Mouse (Mus musculus) naive thymus-derived CD4-positive, alpha-beta T cell, adult 2 months (primary cell): ENCODE measurements around the gene Olfr1294.

Experiments
- DNase-seq: peaks from one replicate; pipeline ENCODE4 v3.0.0-alpha.2; 2011; ENCODE audit warnings: low read depth

Olfr1294 gene

DNA sequence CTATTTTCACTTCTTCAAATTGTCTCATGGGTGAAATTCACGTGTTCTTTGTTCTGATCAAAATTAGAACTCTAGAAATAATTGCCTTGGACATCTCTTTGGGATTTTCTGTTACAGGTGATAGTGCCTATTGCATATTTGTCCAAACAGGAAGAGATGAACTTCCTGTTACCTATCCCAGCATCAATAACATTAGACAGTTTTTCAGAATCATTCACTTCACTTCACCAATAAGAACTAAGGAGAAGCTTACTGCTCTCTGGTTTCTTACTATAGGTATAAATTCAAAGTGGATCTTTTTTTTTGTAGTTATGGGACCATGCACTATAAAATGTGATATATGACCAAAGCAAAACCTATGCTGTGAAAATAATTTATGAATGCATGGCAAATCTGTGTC lies at the start of gene Olfr1294:
Gene Olfr1294 (minus strand): TSS at position 101 of the 400 bp plus-strand sequence.
- DNase-seq, result no peak

DNA sequence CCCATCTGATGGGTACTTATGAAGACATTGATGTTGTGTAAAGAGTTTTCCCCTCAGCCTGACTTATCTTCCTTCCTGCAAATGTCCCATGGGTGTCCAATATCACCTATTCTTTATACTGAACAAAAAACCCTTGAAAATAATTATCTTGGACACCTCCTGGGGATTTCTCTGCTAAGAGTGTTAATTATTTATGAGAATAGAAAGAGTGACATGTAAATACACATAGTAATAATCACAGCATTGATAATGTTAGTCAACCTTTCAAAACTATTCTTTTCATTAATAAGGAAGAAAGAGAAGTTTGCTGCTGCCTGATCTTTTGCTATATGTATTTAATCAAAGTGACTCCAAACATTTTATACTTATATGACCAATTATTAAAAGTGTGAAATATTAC lies 29.5 kb upstream of the Olfr1294 start, which contains the start of gene Olfr1295:
Gene Olfr1295 (minus strand): TSS at position 101 of the 400 bp plus-strand sequence.
- DNase-seq, result no peak

DNA sequence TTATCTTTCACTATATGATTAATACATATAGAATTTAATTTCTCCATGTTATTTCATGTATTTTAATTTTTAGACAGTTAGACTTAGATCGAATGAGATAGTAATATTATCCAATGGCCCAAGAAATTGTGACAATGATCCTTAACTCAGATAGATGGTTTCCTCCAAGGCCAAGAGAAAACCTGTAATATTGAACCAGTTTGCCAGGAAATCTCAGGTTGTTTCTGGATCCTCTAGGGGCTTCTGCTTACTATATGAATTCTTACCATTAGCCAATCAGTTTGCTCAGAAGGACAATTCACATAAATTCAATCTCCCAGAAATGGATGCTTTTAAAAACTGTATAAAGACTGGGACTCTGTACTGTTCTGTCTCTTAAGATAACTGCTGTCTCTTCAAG lies 15.2 kb downstream of the Olfr1294 start, which contains the start of gene Olfr1293-ps:
Gene Olfr1293-ps (plus strand): TSS at position 301 of the 400 bp plus-strand sequence.
- DNase-seq, result no peak

DNA sequence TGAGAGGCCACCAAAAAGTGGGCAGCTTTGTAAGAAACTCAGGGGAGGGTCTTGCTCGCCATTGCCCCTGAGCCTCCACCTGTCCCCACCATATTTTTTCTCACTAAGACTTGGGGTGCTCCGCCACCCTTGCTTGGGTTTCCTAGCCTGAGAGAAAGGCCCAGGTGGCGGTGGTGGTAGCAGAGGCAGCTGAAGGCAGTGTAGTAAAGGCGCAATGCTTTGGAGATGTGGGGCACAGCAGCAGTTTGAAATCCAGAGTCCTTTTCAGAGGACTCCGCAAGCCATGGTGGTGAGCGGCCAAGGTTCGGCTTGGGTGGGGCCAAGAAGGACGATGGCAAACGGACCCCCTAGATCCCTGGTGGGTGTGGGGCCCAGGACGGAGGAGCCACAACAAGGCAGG lies 22.6 kb downstream of the Olfr1294 start:
- DNase-seq, result no peak

DNA sequence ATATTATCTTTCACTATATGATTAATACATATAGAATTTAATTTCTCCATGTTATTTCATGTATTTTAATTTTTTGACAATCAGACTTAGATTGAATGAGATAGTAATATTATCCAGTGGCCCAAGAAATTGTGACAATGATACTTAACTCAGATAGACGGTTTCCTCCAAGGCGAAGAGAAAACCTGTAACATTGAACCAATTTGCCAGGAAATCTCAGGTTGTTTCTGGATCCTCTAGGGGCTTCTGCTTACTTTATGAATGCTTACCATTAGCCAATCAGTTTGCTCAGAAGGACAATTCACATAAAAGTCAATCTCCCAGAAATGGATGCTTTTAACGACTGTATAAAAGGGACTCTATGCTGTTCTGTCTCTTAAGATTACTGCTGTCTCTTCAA lies 43.2 kb downstream of the Olfr1294 start, which contains the start of gene Olfr1291-ps1:
Gene Olfr1291-ps1 (plus strand): TSS at position 301 of the 400 bp plus-strand sequence.
- DNase-seq, result no peak

DNA sequence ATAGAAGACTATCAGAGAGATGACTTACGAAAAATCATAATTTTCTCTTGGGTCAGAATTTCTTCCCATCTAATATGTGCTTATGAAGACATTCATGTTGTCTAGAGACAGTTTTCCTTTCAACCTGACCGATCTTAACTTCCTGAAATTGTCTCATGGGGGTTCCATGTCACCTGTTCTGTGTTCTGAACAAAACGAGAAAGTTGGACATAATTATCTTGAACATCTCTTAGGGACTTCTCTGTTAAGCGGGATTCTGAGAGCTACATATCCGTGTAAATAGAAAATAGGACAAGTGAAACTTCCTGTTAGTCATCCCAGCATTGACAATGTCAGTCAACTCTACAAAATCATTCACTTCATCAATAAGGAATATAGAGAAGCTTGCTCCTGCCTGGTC lies 46.4 kb downstream of the Olfr1294 start, which contains the start of gene Olfr1290:
Gene Olfr1290 (minus strand): TSS at position 101 of the 400 bp plus-strand sequence.
- DNase-seq, result no peak
